Mouse (Mus musculus): ENCODE results near the gene Slc25a29. TPM values are rescaled to one million over a fixed set of nuclear protein-coding genes. Genes with fewer than 3 reads are reported as not detected.

Gene Slc25a29
- 1 to 10 TPM; 2.7 to 3.9 TPM for total RNA-seq (2023)

GRCm38 (mm10) chr12:108835840-108836409, at the start of gene Slc25a29, which contains the start of gene Slc25a47:
Slc25a29 (minus strand) TSS chr12:108835883.
Slc25a47 (plus strand) TSS chr12:108836046.

GRCm38 (mm10) chr12:108792546-108793452, 42.9 kb downstream of the Slc25a29 start, which contains the start of gene Yy1:
Yy1 (plus strand) TSS chr12:108792973.

Other genes with a start within 250 kb of the Slc25a29 start
- not detected for gene Degs2, start 133.6 kb downstream of the Slc25a29 start, total RNA-seq (2023)
- gene Yy1, start 42.9 kb downstream of the Slc25a29 start, total RNA-seq (2023) = 10 to 100 TPM; 58.4 to 60.3 TPM
- gene Slc25a47, start 163 bp upstream of the Slc25a29 start, total RNA-seq (2023) = 1 to 10 TPM in 1 of 2 experiments, under 1 TPM in 1; 0.85 to 3.6 TPM
- gene Wdr25, start 57.7 kb upstream of the Slc25a29 start, total RNA-seq (2023) = 1 to 10 TPM; 2.7 to 7.2 TPM
- 10 to 100 TPM; 22.6 to 25.6 TPM for gene Wars, start 58.3 kb upstream of the Slc25a29 start, total RNA-seq (2023)
- gene Begain, start 232.3 kb upstream of the Slc25a29 start, total RNA-seq (2023) = not detected